Comparison of ENCODE assay signal across 13 mouse cellular contexts in genomic region chr2:33636628-33637188, GRCm38 (mm10). TPM values are rescaled to one million over a fixed set of nuclear protein-coding genes. Genes with fewer than 3 reads are reported as not detected.
A peak's percentile ranks its signal among the peaks of the same experiment; 100 is the strongest.
DNase-seq lines count a peak whose midpoint lies in the region; ATAC-seq and TF ChIP-seq lines count a peak whose summit lies in the region.
"Had no signal": no experiment of that assay in that cellular context is flagged by ENCODE, and none has a peak within 500 bp of the region (broad histone marks: within the 10 kb centered on the region; RNA-seq: fewer than 3 reads in every experiment).

No protein-coding gene starts in this region.

- 7% methylated on average over 26 of the region's 26 CpGs for WGBS in kidney, embryonic 16.5 days
- 4% methylated on average over 26 of the region's 26 CpGs for WGBS in embryonic facial prominence, embryonic 13.5 days
- 12% methylated on average over 26 of the region's 26 CpGs for WGBS in limb, embryonic 15.5 days

- 0 out of 2 replicates have a peak overlapping the region, but pooled peaks have one; percentile 6 for H3K9ac ChIP-seq in kidney, embryonic 16.5 days (replicated peaks; ENCODE audit: low read length)
- no peak overlapping the region for H3K9ac ChIP-seq in embryonic facial prominence, embryonic 13.5 days
- H3K9ac ChIP-seq in limb, embryonic 15.5 days: no peak overlapping the region
- H3K9ac ChIP-seq: liver, embryonic 14.5 days had no signal

- no peak for TF ChIP-seq CTCF in brain, embryonic 14.5 days (IDR thresholded peaks at IDR 0.05; ENCODE audit: borderline replicate concordance, extremely low read depth, insufficient read depth, insufficient read length)

- DNase-seq in kidney, postnatal 14 days: no peak
- DNase-seq in brain, embryonic 14.5 days (ENCODE audit: low read depth): peak; percentile 44
- no peak for DNase-seq in adrenal gland, postnatal 14 days
- DNase-seq in cerebellum, adult 11 months: no peak
- DNase-seq in cerebellum, postnatal 36 days: no peak
- DNase-seq: kidney, postnatal 36 days had no signal

- no peak for ATAC-seq in kidney, embryonic 16.5 days (ENCODE audit: low FRiP score, low TSS enrichment)
- no peak for ATAC-seq in embryonic facial prominence, embryonic 13.5 days (ENCODE audit: insufficient number of reproducible peaks, insufficient read depth, low FRiP score, low TSS enrichment, low read depth)
- ATAC-seq in limb, embryonic 15.5 days (ENCODE audit: insufficient number of reproducible peaks, low FRiP score, low TSS enrichment, low read depth): no peak

- peak overlapping the region; percentile 21 for H3K4me3 ChIP-seq in kidney, embryonic 16.5 days (ENCODE audit: low read length)
- H3K4me3 ChIP-seq in embryonic facial prominence, embryonic 13.5 days: peak overlapping the region; percentile 18; the same call in 1 of the 2 replicates
- peak overlapping the region; percentile 55 for H3K4me3 ChIP-seq in limb, embryonic 15.5 days

- peaks cover 96% of the 10 kb centered on the region for H3K27me3 ChIP-seq in kidney, embryonic 16.5 days (ENCODE audit: insufficient read depth, low read length)
- H3K27me3 ChIP-seq in embryonic facial prominence, embryonic 13.5 days: peaks cover 96% of the 10 kb centered on the region
- peaks cover 91% of the 10 kb centered on the region for H3K27me3 ChIP-seq in limb, embryonic 15.5 days

- H3K36me3 ChIP-seq in kidney, embryonic 16.5 days (ENCODE audit: insufficient read depth, low read length): no peaks in the 10 kb centered on the region
- no peaks in the 10 kb centered on the region for H3K36me3 ChIP-seq in embryonic facial prominence, embryonic 13.5 days
- H3K36me3 ChIP-seq in limb, embryonic 15.5 days: no peaks in the 10 kb centered on the region

- TF ChIP-seq POLR2A in brain, embryonic 14.5 days (IDR thresholded peaks at IDR 0.05; ENCODE audit: borderline replicate concordance, extremely low read depth, insufficient read depth, insufficient read length, poor library complexity, severe bottlenecking): no peak

- peaks cover 25% of the 10 kb centered on the region for H3K4me1 ChIP-seq in kidney, embryonic 16.5 days (ENCODE audit: insufficient read depth, low read length)
- peaks cover 34% of the 10 kb centered on the region for H3K4me1 ChIP-seq in embryonic facial prominence, embryonic 13.5 days
- peaks cover 56% of the 10 kb centered on the region for H3K4me1 ChIP-seq in limb, embryonic 15.5 days

- H3K27ac ChIP-seq in kidney, embryonic 16.5 days (ENCODE audit: low read length): no peak overlapping the region
- no peak overlapping the region for H3K27ac ChIP-seq in embryonic facial prominence, embryonic 13.5 days
- H3K27ac ChIP-seq in limb, embryonic 15.5 days: peak overlapping the region; percentile 48; the same call in 1 of the 2 replicates
- H3K27ac ChIP-seq: liver, embryonic 14.5 days had no signal

- no peaks in the 10 kb centered on the region for H3K9me3 ChIP-seq in kidney, embryonic 16.5 days (ENCODE audit: low read length)
- H3K9me3 ChIP-seq in embryonic facial prominence, embryonic 13.5 days: no peaks in the 10 kb centered on the region
- no peaks in the 10 kb centered on the region for H3K9me3 ChIP-seq in limb, embryonic 15.5 days

- peak overlapping the region; percentile 40 for H3K4me2 ChIP-seq in kidney, embryonic 16.5 days (replicated peaks; ENCODE audit: low read depth, low read length)
- peak overlapping the region; percentile 31 for H3K4me2 ChIP-seq in embryonic facial prominence, embryonic 13.5 days
- peak overlapping the region; percentile 39 for H3K4me2 ChIP-seq in limb, embryonic 15.5 days

RNA-seq across cellular contexts. Expression of gene Lmx1b, which starts 3.6 kb away (rescaled TPM):
- 0.94 and 1.3 TPM in 2 replicates for polyA plus RNA-seq in kidney, embryonic 16.5 days (2015; fragmentation: Nextera tagmentation; extraction: Ambion mirVana)
- 2.9 and 16.0 TPM in 2 replicates for polyA plus RNA-seq in brain, embryonic 14.5 days (2012; rRNA removed)
- polyA plus RNA-seq in embryonic facial prominence, embryonic 13.5 days (2015; fragmentation: Nextera tagmentation; extraction: Ambion mirVana): 0.55 TPM in 2 replicates
- polyA plus RNA-seq in limb, embryonic 15.5 days (2015; fragmentation: Nextera tagmentation; extraction: Ambion mirVana): 2.9 and 4.1 TPM in 2 replicates
- total RNA-seq in adrenal gland, postnatal 14 days (2021): not detected in 2 replicates
- total RNA-seq: adrenal gland, adult 18-20 months had no signal
- polyA plus RNA-seq: gonadal fat pad, adult 2 months; stomach, embryonic 14.5 days had no signal
